Mouse (Mus musculus) G1E (cell line): ENCODE data around the gene Mrpl24. TPM values are rescaled to one million over a fixed set of nuclear protein-coding genes. Genes with fewer than 3 reads are reported as not detected.

Experiments used
- ATAC-seq: 2 replicates; pipeline ENCODE4 v1.8.0; 2016; ENCODE audit warnings: mild to moderate bottlenecking; ENCODE audit not compliant: insufficient number of reproducible peaks, poor library complexity, low FRiP score, severe bottlenecking; ENCODE audit errors: extremely low read depth
- DNase-seq: peaks from one replicate; pipeline ENCODE4 v3.0.0; 2012; ENCODE audit warnings: low spot score
- H3K27me3 ChIP-seq: 2 replicates; pipeline ENCODE4 v1.6.1; 2012; ENCODE audit warnings: mild to moderate bottlenecking, low read length, inconsistent platforms; ENCODE audit not compliant: insufficient read depth
- H3K36me3 ChIP-seq: replicated peaks from 2 replicates; pipeline ENCODE3; 2012; ENCODE audit warnings: mild to moderate bottlenecking, inconsistent platforms
- H3K4me1 ChIP-seq: 2 replicates; pipeline ENCODE4 v1.6.1; 2012; ENCODE audit warnings: low read depth, low read length, inconsistent platforms, mixed read lengths; ENCODE audit not compliant: insufficient read depth
- H3K4me3 ChIP-seq: 2 replicates; pipeline ENCODE4 v1.5.1; 2012; ENCODE audit warnings: low read depth, mild to moderate bottlenecking, inconsistent platforms, low read length, moderate library complexity, mixed read lengths
- H3K9me3 ChIP-seq: replicated peaks from 2 replicates; pipeline ENCODE4 v1.6.1; 2012; ENCODE audit warnings: inconsistent platforms
- CTCF ChIP-seq: IDR thresholded peaks from 2 replicates; pipeline ENCODE4 v1.5.1; 2012; ENCODE audit warnings: low read depth, low read length, inconsistent platforms, mixed read lengths
- GATA1 ChIP-seq: IDR thresholded peaks from 2 replicates; pipeline ENCODE4 v1.6.1; 2012; ENCODE audit warnings: borderline replicate concordance, low read length, inconsistent platforms, mixed read lengths
- GATA2 ChIP-seq: IDR thresholded peaks from 2 replicates; pipeline ENCODE4 v1.6.1; 2012; ENCODE audit warnings: low read depth, low read length, inconsistent platforms, borderline replicate concordance
- POLR2AphosphoS5 ChIP-seq: IDR thresholded peaks from 2 replicates; pipeline ENCODE4 v1.6.1; 2012; ENCODE audit warnings: low read depth, low read length, inconsistent platforms; ENCODE audit not compliant: insufficient replicate concordance
- TAL1 ChIP-seq: conservative IDR thresholded peaks from 2 replicates; pipeline ENCODE4 v1.6.1; 2012; ENCODE audit warnings: low read depth, low read length, inconsistent platforms, mixed read lengths
- polyA plus RNA-seq: library from polyadenylated mRNA; stranded (reverse); fragments of >175 nt; gene quantifications from 2 replicates; pipeline ENCODE4 v1.2.3, GENCODE M21; 2012
- total RNA-seq, 2 experiments: library from RNA; stranded (forward) in 1 of 2; stranded (reverse) in 1 of 2; fragments of 200-1000 nt in 1 of 2; fragments of >200 nt in 1 of 2; fragmentation: Nextera tagmentation in 1 of 2; gene quantifications; 2 replicates each; pipeline ENCODE4 v1.2.3; 2014 to 2017

Gene Mrpl24
- total and polyA plus RNA-seq, 3 experiments = 24.9 to 317 (median 204) TPM

- H3K36me3 ChIP-seq = peaks cover 18% of the 10 kb centered on the region
- no peaks in the 10 kb centered on the region for H3K9me3 ChIP-seq
- DNase-seq (no peak), ATAC-seq (no peak)
- H3K27me3 ChIP-seq = no peaks in the 10 kb centered on the region
- H3K4me3 ChIP-seq = no peak overlapping the region; the same call in 1 of the 2 replicates
- H3K4me1 ChIP-seq = peaks cover 58% of the 10 kb centered on the region
- TF ChIP-seq POLR2AphosphoS5 (no peak), GATA1 (no peak), GATA2 (no peak), CTCF (no peak), TAL1 (no peak)
These were observed 15.5 kb upstream of the Mrpl24 start for GRCm38 (mm10) chr3:87903821-87904220.

- peak; percentile 96 for DNase-seq
- Histone ChIP-seq H3K27me3 (no peaks in the 10 kb centered on the region), H3K9me3 (no peaks in the 10 kb centered on the region), H3K4me1 (peaks cover 64% of the 10 kb centered on the region), H3K36me3 (peaks cover 35% of the 10 kb centered on the region), H3K4me3 (peak within 1 kb of the TSS; percentile 99)
- ATAC-seq = peak; percentile 47
- TF ChIP-seq GATA1 = no peak
- no peak for TF ChIP-seq POLR2AphosphoS5
These were observed 13.3 kb upstream of the Mrpl24 start, which contains the start of gene Hdgf for GRCm38 (mm10) chr3:87905880-87906485. Gene Hdgf, plus strand, starts transcription at chr3:87906321.

- no peaks in the 10 kb centered on the region for H3K27me3 ChIP-seq
- TF ChIP-seq GATA1 (no peak), CTCF (no peak), TAL1 (no peak), GATA2 (no peak), POLR2AphosphoS5 (no peak)
- DNase-seq (no peak), ATAC-seq (no peak)
- H3K4me1 ChIP-seq = peaks cover 64% of the 10 kb centered on the region
- no peaks in the 10 kb centered on the region for H3K9me3 ChIP-seq
- peak overlapping the region; percentile 99 for H3K4me3 ChIP-seq
- peaks cover 41% of the 10 kb centered on the region for H3K36me3 ChIP-seq
These were observed 12.7 kb upstream of the Mrpl24 start for GRCm38 (mm10) chr3:87906601-87906980.

GRCm38 (mm10) chr3:87906981-87907857 is 12.1 kb upstream of the Mrpl24 start:
- DNase-seq (peak; percentile 55), ATAC-seq (no peak)
- Histone ChIP-seq H3K4me1 (peaks cover 64% of the 10 kb centered on the region), H3K27me3 (no peaks in the 10 kb centered on the region), H3K9me3 (no peaks in the 10 kb centered on the region), H3K4me3 (peak overlapping the region; percentile 99), H3K36me3 (peaks cover 47% of the 10 kb centered on the region)
- no peak for TF ChIP-seq CTCF

- TF ChIP-seq CTCF (no peak), GATA2 (no peak), TAL1 (no peak), POLR2AphosphoS5 (no peak), GATA1 (no peak)
- ATAC-seq (no peak), DNase-seq (no peak)
- H3K4me1 ChIP-seq = peaks cover 68% of the 10 kb centered on the region
- peak overlapping the region; percentile 99 for H3K4me3 ChIP-seq
- no peaks in the 10 kb centered on the region for H3K27me3 ChIP-seq
- no peaks in the 10 kb centered on the region for H3K9me3 ChIP-seq
- H3K36me3 ChIP-seq = peaks cover 53% of the 10 kb centered on the region
These were observed 11.4 kb upstream of the Mrpl24 start for GRCm38 (mm10) chr3:87907906-87908305.

GRCm38 (mm10) chr3:87909381-87909780 is 9.9 kb upstream of the Mrpl24 start:
- ATAC-seq = no peak
- H3K27me3 ChIP-seq = no peaks in the 10 kb centered on the region
- H3K9me3 ChIP-seq = no peaks in the 10 kb centered on the region
- H3K4me1 ChIP-seq = peaks cover 75% of the 10 kb centered on the region
- peak overlapping the region; percentile 99 for H3K4me3 ChIP-seq
- no peak for DNase-seq
- TF ChIP-seq POLR2AphosphoS5 (no peak), GATA1 (no peak), TAL1 (no peak), GATA2 (no peak), CTCF (no peak)
- H3K36me3 ChIP-seq = peaks cover 68% of the 10 kb centered on the region
